Mouse (Mus musculus) thymus, adult 18-20 months (tissue): Measurements from ENCODE around the gene Habp4.

ENCODE experiments used
- DNase-seq, 2 experiments: peaks; one replicate each; pipeline ENCODE4 v3.0.0; 2022; ENCODE audit warnings: mixed read lengths in 2 of 2

Gene Habp4

DNA sequence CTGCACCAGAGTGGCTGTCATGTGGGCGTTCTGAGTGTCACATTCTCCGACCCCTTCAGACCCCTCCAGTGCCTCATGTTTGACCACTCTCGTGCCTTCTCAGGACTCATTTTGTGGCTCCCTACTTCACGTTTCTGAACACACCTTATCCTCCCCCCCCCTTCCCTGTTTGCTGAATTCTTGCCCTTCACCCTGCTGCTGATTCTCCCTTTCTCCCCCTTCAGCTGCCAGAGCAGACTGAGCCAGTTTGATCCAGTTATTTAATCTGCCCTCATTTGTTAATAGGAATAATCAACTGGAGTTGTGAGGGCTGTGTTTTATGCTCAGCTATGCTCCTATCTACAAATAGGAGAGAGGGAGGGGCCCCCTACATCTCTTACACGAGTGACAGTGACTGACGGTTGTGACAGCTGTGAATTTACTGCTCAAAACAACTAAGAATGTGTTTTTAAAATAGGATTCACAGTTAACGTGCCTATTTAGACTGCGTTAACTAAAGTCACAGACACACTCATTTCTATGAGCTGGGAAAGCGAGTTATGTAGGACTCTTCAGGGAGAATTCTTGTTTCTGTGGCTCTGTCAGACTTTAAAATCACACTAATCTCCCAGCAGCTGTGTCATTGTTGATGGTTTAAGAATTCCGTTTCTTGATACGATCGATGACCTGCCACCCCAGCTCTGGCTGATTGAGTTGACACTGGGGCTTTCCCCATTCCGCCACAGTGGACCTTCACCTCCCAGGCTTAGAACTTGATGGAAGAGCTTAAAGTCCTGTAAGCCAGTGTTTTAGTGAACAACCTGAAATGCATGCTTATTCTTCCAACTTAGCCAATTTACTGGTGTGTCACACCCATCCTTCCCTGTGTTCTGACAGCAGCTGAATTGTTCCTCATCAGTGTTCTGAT lies 17.4 kb downstream of the Habp4 start:
- DNase-seq = no peak

DNA sequence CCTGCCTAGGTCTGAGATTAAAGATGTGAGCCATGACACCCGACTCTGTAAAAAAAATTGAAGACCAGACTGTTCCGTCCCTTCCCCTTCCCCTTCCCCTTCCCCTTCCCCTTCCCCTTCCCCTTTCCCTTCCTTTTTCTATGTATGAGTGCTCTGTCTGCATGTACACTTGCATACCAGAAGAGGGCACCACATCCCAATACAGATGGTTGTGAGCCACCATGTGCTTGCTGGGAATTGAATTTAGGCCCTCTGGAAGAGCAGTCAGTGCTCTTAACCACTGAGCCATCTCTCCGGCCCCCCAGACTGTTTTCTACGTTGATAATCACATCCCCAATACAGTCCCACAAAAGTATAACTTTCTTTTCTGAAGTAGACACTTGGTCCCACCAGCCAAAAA lies 18.7 kb downstream of the Habp4 start:
- DNase-seq = no peak

GRCm38 (mm10) chr13:64180888-64181287 lies 19.3 kb downstream of the Habp4 start:
- DNase-seq = peak in 1 of 2 experiments; percentile 20

DNA sequence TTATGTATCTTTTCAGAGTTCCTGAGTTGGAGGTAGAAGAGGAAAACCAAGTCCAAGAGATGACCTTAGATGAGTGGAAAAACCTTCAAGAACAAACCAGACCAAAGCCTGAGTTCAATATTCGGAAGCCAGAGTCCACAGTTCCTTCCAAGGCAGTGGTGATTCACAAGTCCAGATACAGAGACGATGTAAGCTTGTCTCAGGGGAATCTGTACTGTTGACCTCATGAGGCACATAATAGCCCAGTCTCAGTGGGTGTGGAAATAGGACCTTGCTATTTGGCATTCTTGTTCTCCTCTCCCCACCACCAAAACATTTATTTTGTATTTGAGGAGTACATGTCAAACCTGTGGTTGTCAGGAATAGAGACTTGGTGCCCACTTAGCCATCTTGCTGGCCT lies 20.5 kb downstream of the Habp4 start:
- DNase-seq = no peak

DNA sequence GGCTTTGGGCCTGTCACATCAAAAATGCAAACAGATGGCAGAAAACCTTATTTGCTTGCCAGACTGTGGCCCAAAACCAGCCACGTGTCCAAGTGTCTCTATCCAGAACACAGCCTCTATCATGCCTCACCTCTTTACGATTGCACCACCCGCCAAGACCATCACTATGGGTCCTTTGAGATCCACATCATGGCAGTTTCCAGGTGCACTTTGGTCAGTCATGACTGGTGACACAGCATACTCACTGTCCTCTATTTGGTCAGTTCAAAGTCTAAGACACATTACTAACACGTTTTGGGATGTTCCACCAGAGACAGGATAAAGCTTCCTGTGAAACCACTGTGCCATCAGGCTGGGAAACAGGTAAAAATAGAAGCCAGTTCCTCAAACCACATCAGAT lies 22.0 kb downstream of the Habp4 start:
- DNase-seq = no peak

GRCm38 (mm10) chr13:64184361-64184760 lies 22.7 kb downstream of the Habp4 start:
- no peak for DNase-seq

GRCm38 (mm10) chr13:64185176-64185575 lies 23.6 kb downstream of the Habp4 start:
- no peak for DNase-seq

- DNase-seq = no peak
These were observed 24.0 kb downstream of the Habp4 start for GRCm38 (mm10) chr13:64185586-64185985.

DNA sequence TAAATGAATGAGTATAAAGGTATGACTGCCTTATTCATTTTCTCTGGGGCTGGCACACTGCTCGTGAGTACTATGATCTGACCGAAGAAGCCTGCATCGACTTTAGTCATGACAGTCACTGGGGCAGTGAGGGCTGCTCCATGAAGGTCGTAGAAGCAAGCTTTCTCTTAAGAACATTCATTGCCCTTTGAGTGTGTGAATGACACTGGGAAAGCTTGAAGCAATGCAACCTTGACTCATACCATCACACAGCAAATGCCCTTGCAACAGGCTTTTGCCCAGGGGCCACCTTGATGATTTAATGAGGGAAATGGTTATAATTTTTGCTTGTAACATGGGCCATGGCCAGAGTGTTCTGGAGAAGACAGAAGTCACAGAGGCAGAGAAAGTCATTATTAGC lies 24.9 kb downstream of the Habp4 start:
- DNase-seq = no peak

GRCm38 (mm10) chr13:64187065-64187464 lies 25.4 kb downstream of the Habp4 start:
- DNase-seq = no peak

- no peak for DNase-seq
These were observed 36.3 kb downstream of the Habp4 start for GRCm38 (mm10) chr13:64197899-64198298.

GRCm38 (mm10) chr13:64198310-64198709 lies 36.7 kb downstream of the Habp4 start:
- DNase-seq = no peak

DNA sequence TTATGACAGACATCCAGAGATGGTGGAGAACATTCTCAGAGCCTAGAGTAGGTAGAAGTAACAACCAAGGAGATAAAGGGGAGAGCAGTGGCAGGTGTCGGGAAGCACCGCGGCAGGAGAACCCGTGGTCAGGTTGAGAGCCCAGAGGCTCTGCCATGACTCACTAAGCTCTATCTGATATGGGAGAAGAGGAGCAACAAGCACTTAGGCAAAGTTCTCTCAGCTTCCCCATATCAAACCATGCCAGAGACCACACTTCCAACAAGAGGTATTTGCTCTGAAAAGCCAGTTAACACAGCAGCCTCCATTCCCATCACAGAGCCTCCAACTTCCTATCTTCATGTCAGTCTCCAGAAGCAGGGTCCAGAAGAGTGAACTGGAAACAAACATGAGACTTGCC lies 39.3 kb downstream of the Habp4 start:
- no peak for DNase-seq

DNA sequence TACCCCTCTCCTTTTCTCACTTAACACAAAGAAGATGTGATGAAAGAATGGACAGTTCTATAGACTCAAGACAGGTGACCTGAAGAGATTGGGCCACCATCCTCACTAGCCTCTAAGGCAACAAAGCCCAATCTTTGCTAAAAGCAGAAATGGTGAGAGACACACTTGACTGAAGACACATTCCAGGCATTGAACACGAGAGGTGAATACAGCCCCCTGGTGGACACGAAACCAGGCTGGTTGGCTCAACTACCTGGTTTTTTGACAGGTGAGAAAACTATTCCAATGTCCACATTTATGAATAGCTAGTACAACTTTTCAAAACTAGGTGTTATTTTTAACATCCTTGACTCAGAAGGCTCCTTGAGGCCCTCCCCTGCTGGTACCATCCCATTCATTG lies 43.1 kb downstream of the Habp4 start:
- no peak for DNase-seq

- DNase-seq = no peak
These were observed 43.6 kb downstream of the Habp4 start for GRCm38 (mm10) chr13:64205186-64205585.

DNA sequence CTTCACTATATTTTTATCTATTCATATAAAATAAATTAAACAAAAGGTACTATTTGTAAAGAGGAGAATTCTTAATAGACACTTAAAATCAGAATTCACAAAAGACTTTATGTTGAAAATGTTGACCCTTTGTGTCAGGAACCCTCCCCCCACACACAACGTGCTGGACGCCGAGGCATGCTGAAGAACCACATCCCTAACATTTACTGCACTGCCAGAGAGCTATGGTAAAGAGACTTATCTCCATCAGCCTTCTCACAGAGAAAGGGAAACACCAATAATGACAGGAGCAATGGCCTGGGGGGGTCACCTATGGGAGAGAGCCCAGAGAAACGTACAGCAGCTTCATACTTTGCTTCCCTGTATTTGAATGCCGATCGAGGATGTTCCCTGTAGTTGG lies 46.5 kb downstream of the Habp4 start:
- DNase-seq = no peak

- no peak for DNase-seq
These were observed 50.5 kb downstream of the Habp4 start for GRCm38 (mm10) chr13:64211995-64212603.

GRCm38 (mm10) chr13:64214891-64215290 lies 53.3 kb downstream of the Habp4 start:
- no peak for DNase-seq

- no peak for DNase-seq
These were observed 64.1 kb downstream of the Habp4 start for GRCm38 (mm10) chr13:64225738-64226137.

GRCm38 (mm10) chr13:64226725-64227124 lies 65.1 kb downstream of the Habp4 start:
- no peak for DNase-seq

DNA sequence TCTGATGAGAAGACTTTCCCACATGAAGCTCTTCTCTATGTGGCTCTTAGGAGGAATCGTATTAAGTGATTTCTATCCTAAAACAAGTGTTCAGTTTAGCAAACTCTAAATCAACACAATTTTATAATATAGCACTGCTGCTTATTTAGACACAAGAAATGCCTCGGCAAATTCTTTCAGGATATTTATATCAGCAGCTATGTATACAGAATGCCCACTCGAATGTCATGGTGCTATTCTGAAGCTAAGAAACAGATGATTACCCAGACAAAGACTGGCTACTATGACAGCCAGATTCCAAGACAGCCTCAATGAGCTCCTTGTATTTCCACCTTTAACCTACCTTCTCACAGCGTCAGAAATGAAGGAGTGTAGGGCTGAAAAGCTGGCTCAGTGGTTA lies 71.5 kb downstream of the Habp4 start:
- DNase-seq = no peak

DNA sequence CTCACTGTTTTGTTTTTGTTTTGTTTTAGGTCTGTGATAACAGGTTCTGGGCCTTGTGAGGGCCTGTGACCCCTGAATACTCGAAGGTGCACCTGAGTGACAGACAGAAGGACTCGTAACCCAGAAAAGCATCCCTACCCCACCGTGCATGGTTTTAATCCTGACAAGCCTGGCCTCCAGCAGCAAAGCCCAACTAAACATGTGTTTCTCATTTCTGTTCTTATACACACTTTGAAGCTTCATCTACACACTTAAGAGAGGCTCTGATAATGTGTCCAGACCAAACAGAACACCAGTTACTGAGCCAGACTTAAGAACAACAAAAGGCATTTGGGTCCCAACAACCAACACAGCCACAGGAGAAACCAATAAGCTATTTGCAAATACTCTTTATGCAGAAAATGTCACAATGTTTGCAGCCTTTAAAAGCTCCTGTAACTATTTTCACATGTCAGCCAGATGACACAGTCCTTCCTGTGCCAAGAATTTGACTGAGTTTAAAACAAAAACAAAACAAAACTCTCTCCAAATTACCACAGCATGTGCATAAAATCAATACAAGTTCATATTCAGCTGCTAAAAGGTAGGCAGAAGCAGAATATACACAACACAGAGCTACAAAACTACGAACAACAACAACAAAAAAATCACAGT lies 73.6 kb downstream of the Habp4 start:
- DNase-seq = no peak

DNA sequence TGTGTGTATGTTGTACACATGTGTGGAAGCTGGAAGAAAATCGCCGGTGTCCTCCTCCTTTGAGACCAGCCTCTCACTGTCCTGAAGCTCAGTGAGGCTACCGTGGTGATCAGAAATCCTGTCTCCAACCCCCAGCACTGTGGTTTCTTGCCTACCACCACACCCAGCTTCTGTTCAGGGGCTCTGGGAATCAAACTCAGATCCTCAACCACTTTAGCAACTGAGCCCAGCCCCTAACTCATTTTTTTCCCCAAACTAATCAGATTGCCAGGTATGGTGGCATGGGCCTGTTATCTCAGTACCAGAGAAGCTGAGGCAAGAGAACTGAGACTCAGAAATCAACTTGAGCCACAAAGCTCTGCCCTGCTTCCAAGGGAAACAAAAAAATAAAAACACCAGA lies 74.2 kb downstream of the Habp4 start:
- DNase-seq = no peak
